In the genomic region with DNA sequence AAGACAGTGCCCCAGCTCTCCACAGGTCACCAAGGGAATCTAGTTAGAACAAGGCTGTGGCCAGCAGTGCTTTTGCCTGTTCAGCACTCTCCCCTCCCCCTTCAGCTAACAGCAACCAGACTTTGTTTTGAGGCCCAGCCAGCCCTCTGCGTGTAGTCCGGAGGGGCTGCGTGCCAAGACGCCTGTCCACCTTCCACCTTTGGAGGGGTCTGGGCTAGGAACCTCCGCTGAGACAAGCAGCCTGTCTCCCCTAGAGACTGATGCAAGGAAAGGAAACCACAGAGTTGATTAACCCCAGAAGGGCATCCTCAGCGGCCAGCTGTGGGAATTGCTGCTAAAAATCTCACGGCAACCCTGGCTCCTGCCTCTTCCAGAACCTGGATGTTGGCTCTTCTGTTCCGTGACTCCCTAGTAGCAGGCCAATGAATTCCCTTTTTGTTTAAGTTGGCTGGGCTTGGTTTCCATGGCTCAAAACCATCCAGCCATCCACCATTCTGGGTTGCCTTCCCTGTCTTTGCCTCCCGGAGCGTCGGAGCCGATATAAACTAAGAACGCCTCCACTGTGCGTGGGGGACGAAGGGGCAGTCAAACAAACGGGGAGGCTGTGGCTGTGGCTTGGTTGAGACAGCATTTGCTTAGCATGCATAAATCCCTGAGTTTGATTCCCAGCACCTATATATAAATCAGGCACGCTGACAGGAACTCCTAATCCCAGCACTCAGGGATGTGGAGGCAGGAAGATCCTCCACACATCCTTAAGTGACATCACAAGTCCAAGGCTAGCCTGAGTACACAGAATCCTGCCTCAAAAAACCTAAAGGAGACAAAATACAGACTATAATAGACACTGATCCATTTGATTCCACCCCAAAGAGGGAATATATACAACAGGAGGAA, we compare ENCODE assay signal across 8 mouse cellular contexts. TPM values are rescaled to one million over a fixed set of nuclear protein-coding genes. Genes with fewer than 3 reads are reported as not detected.
A peak's percentile ranks its signal among the peaks of the same experiment; 100 is the strongest.
DNase-seq lines count a peak whose midpoint lies in the region; ATAC-seq lines count a peak whose summit lies in the region.

No protein-coding gene starts in this region.

- H3K9ac ChIP-seq in liver, embryonic 11.5 days (ENCODE audit: low read depth, low read length): no peak overlapping the region
- no peak overlapping the region for H3K9ac ChIP-seq in embryonic facial prominence, embryonic 12.5 days
- H3K9ac ChIP-seq in heart, embryonic 14.5 days (ENCODE audit: low read length): no peak overlapping the region; the same call in 1 of the 2 replicates

- H3K27ac ChIP-seq in liver, embryonic 11.5 days (ENCODE audit: low read depth, low read length): no peak overlapping the region
- peak overlapping the region; percentile 95 for H3K27ac ChIP-seq in embryonic facial prominence, embryonic 12.5 days
- H3K27ac ChIP-seq in heart, embryonic 14.5 days (replicated peaks in 1 of 2; ENCODE audit: control insufficient read depth in 1 of 2, insufficient read depth in 1 of 2, low read depth in 2 of 2, low read length in 2 of 2): peak overlapping the region; percentile 29 to 53; a peak in 3 of 4 replicates

- H3K9me3 ChIP-seq in liver, embryonic 11.5 days (ENCODE audit: control insufficient read depth, low read length): no peaks in the 10 kb centered on the region
- H3K9me3 ChIP-seq in embryonic facial prominence, embryonic 12.5 days: no peaks in the 10 kb centered on the region
- no peaks in the 10 kb centered on the region for H3K9me3 ChIP-seq in heart, embryonic 14.5 days (ENCODE audit: control insufficient read depth, low read length)
- no peaks in the 10 kb centered on the region; the same call in 1 of the 2 replicates for H3K9me3 ChIP-seq in megakaryocyte, embryonic 14.5 days

- WGBS in liver, embryonic 11.5 days: 59% methylated on average over 17 of the region's 17 CpGs
- WGBS in embryonic facial prominence, embryonic 12.5 days: 33% methylated on average over 17 of the region's 17 CpGs
- WGBS in heart, embryonic 14.5 days: 49% methylated on average over 17 of the region's 17 CpGs

- no peak overlapping the region for H3K4me3 ChIP-seq in liver, embryonic 11.5 days (ENCODE audit: low read depth, low read length)
- H3K4me3 ChIP-seq in embryonic facial prominence, embryonic 12.5 days: no peak overlapping the region
- H3K4me3 ChIP-seq in heart, embryonic 14.5 days (ENCODE audit: control insufficient read depth in 1 of 2, insufficient read depth in 1 of 2, low read depth in 1 of 2, low read length in 2 of 2): no peak overlapping the region
- H3K4me3 ChIP-seq in megakaryocyte, embryonic 14.5 days (replicated peaks): peak overlapping the region; percentile 3

- no peaks in the 10 kb centered on the region; the same call in 1 of the 2 replicates for H3K4me1 ChIP-seq in liver, embryonic 11.5 days (replicated peaks; ENCODE audit: control insufficient read depth, insufficient read depth, low read length)
- H3K4me1 ChIP-seq in embryonic facial prominence, embryonic 12.5 days: peaks cover 47% of the 10 kb centered on the region
- peaks cover 8 to 20% of the 10 kb centered on the region in 2 experiments; a peak in 3 of 4 replicates for H3K4me1 ChIP-seq in heart, embryonic 14.5 days (ENCODE audit: control insufficient read depth in 2 of 2, insufficient read depth in 2 of 2, low read length in 2 of 2)
- H3K4me1 ChIP-seq in megakaryocyte, embryonic 14.5 days: peaks cover 76% of the 10 kb centered on the region

- ATAC-seq in liver, embryonic 11.5 days (replicated peaks; ENCODE audit: low FRiP score): no peak
- ATAC-seq in embryonic facial prominence, embryonic 12.5 days (ENCODE audit: insufficient number of reproducible peaks, insufficient read depth, low FRiP score, low TSS enrichment): peak; percentile 58; the same call in 1 of the 2 replicates
- peak; percentile 25; the same call in 1 of the 2 replicates for ATAC-seq in heart, embryonic 14.5 days (ENCODE audit: insufficient number of reproducible peaks, insufficient read depth, low FRiP score, low read depth)

- no peaks in the 10 kb centered on the region for H3K27me3 ChIP-seq in liver, embryonic 11.5 days (replicated peaks; ENCODE audit: control insufficient read depth, insufficient read depth, low read length)
- H3K27me3 ChIP-seq in embryonic facial prominence, embryonic 12.5 days: no peaks in the 10 kb centered on the region
- no peaks in the 10 kb centered on the region for H3K27me3 ChIP-seq in heart, embryonic 14.5 days (ENCODE audit: control insufficient read depth, insufficient read depth, low read length)
- H3K27me3 ChIP-seq in megakaryocyte, embryonic 14.5 days (replicated peaks): no peaks in the 10 kb centered on the region

- no peaks in the 10 kb centered on the region for H3K36me3 ChIP-seq in liver, embryonic 11.5 days (ENCODE audit: control insufficient read depth, insufficient read depth, low read length)
- no peaks in the 10 kb centered on the region for H3K36me3 ChIP-seq in embryonic facial prominence, embryonic 12.5 days
- H3K36me3 ChIP-seq in heart, embryonic 14.5 days (ENCODE audit: control insufficient read depth, insufficient read depth, low read length): no peaks in the 10 kb centered on the region
- H3K36me3 ChIP-seq in megakaryocyte, embryonic 14.5 days (replicated peaks; ENCODE audit: low read length): no peaks in the 10 kb centered on the region

- no peak overlapping the region for H3K4me2 ChIP-seq in liver, embryonic 11.5 days
- peak overlapping the region; percentile 12; the same call in 1 of the 2 replicates for H3K4me2 ChIP-seq in embryonic facial prominence, embryonic 12.5 days (replicated peaks)
- H3K4me2 ChIP-seq in heart, embryonic 14.5 days (ENCODE audit: low read length): peak overlapping the region; percentile 34; the same call in 1 of the 2 replicates

- DNase-seq in liver (peak; percentile 25), adipocyte (ENCODE audit: low spot score) (no peak)
- DNase-seq in liver, embryonic 11.5 days (ENCODE audit: low spot score): no peak
- no peak for DNase-seq in spleen, adult 18-20 months
- no peak for DNase-seq in layer of hippocampus, postnatal 25 days (ENCODE audit: extremely low spot score in 1 of 2, low spot score in 1 of 2)

RNA-seq across cellular contexts. Expression of a gene that starts 14.3 kb away (rescaled TPM):
- polyA plus RNA-seq in liver, embryonic 11.5 days (2014; fragmentation: Nextera tagmentation; extraction: Ambion mirVana): 3.1 and 4.0 TPM in 2 replicates
- polyA plus RNA-seq in embryonic facial prominence, embryonic 12.5 days (2016; fragmentation: Nextera tagmentation; extraction: Ambion mirVana): 7.0 and 8.4 TPM in 2 replicates
- polyA plus RNA-seq in heart, embryonic 14.5 days (2014; fragmentation: Nextera tagmentation; extraction: Ambion mirVana): 3.9 and 5.3 TPM in 2 replicates
- polyA plus RNA-seq in megakaryocyte, embryonic 14.5 days (2012; ENCODE audit: insufficient read depth, low replicate concordance): 13.3 and 39.1 TPM in 2 replicates
- 10 to 100 TPM; 40.6 to 45.7 TPM for total RNA-seq in layer of hippocampus, postnatal 25 days (2021)
